Mouse (Mus musculus): ENCODE measurements around the gene Nolc1.
"Not testable (repeated sequence)": the region's sequence is repeated elsewhere in the genome, so short reads cannot be mapped to it uniquely, and the experiment has no call there.

The Nolc1 gene

GRCm38 (mm10) chr19:46091641-46092040 lies 16.0 kb downstream of the Nolc1 start:
- no peak for DNase-seq (ENCODE audit: low spot score in 2 of 2)

- DNase-seq (ENCODE audit: low spot score in 2 of 2) = no peak
Observed at GRCm38 (mm10) chr19:46094144-46094543, 18.5 kb downstream of the Nolc1 start.

GRCm38 (mm10) chr19:46095291-46095690 lies 19.6 kb downstream of the Nolc1 start:
- peak; percentile 23 to 37 for DNase-seq (ENCODE audit: low spot score in 2 of 2)

GRCm38 (mm10) chr19:46096396-46096795 lies 20.7 kb downstream of the Nolc1 start:
- DNase-seq (ENCODE audit: low spot score in 2 of 2) = no peak

- DNase-seq (ENCODE audit: low spot score in 2 of 2) = no peak
Observed at GRCm38 (mm10) chr19:46099561-46099960, 23.9 kb downstream of the Nolc1 start.

GRCm38 (mm10) chr19:46103437-46104186 lies 27.9 kb downstream of the Nolc1 start:
- no peak for DNase-seq (ENCODE audit: low spot score in 2 of 2)

- DNase-seq (ENCODE audit: low spot score in 2 of 2) = no peak
Observed at GRCm38 (mm10) chr19:46104187-46104557, 28.5 kb downstream of the Nolc1 start.

- no peak for DNase-seq (ENCODE audit: low spot score in 2 of 2)
Observed at GRCm38 (mm10) chr19:46110214-46110613, 34.6 kb downstream of the Nolc1 start.

- no peak for DNase-seq (ENCODE audit: low spot score in 2 of 2)
Observed at GRCm38 (mm10) chr19:46110781-46111180, 35.1 kb downstream of the Nolc1 start.

GRCm38 (mm10) chr19:46114617-46115016 lies 39.0 kb downstream of the Nolc1 start:
- DNase-seq (ENCODE audit: low spot score in 2 of 2) = no peak

GRCm38 (mm10) chr19:46119458-46119857 lies 43.8 kb downstream of the Nolc1 start:
- DNase-seq (ENCODE audit: low spot score in 2 of 2) = no peak

GRCm38 (mm10) chr19:46120872-46121271 lies 45.2 kb downstream of the Nolc1 start:
- DNase-seq (ENCODE audit: low spot score in 2 of 2) = no peak

GRCm38 (mm10) chr19:46123876-46124275 lies 48.2 kb downstream of the Nolc1 start:
- DNase-seq (ENCODE audit: low spot score in 2 of 2) = no peak

- no peak for DNase-seq (ENCODE audit: low spot score in 2 of 2)
Observed at GRCm38 (mm10) chr19:46124651-46125050, 49.0 kb downstream of the Nolc1 start.

GRCm38 (mm10) chr19:46126301-46126700 lies 50.6 kb downstream of the Nolc1 start:
- no peak for DNase-seq (ENCODE audit: low spot score in 2 of 2)

- DNase-seq (ENCODE audit: low spot score in 2 of 2) = not testable (repeated sequence)
Observed at GRCm38 (mm10) chr19:46129737-46130136, 54.1 kb downstream of the Nolc1 start.

- no peak for DNase-seq (ENCODE audit: low spot score in 2 of 2)
Observed at GRCm38 (mm10) chr19:46131283-46131682, 55.6 kb downstream of the Nolc1 start.

- no peak for DNase-seq (ENCODE audit: low spot score in 2 of 2)
Observed at GRCm38 (mm10) chr19:46131694-46132525, 56.2 kb downstream of the Nolc1 start, which contains the start of gene Elovl3. TSS of gene Elovl3 (plus strand) at chr19:46131897.

- no peak for DNase-seq (ENCODE audit: low spot score in 2 of 2)
Observed at GRCm38 (mm10) chr19:46132577-46132976, 56.9 kb downstream of the Nolc1 start.
